7 mouse cellular contexts compared by ENCODE assay signal in genomic region chr5:121452026-121452869, GRCm38 (mm10). TPM values are rescaled to one million over a fixed set of nuclear protein-coding genes. Genes with fewer than 3 reads are reported as not detected.
A peak's percentile ranks its signal among the peaks of the same experiment; 100 is the strongest.
DNase-seq lines count a peak whose midpoint lies in the region; ATAC-seq lines count a peak whose summit lies in the region.

Gene Erp29, minus strand, starts transcription at chr5:121452506.

- peak within 1 kb of the TSS; percentile 99 for H3K9ac ChIP-seq in intestine, embryonic 16.5 days (ENCODE audit: low read depth, low read length)
- peak within 1 kb of the TSS; percentile 93 for H3K9ac ChIP-seq in midbrain, embryonic 11.5 days (ENCODE audit: low read length)

- intact Hi-C loops in left cerebral cortex, postnatal 36 days (cut with DNase I), result no loop called here

- DNase-seq in adrenal gland, adult 2 months, result peak; percentile 100
- peak; percentile 93 for DNase-seq in embryo, embryonic 11.5 days (ENCODE audit: low read depth, low spot score)
- DNase-seq in gastrocnemius, postnatal 4 days (ENCODE audit: low spot score in 2 of 2), result peak; percentile 99 to 100
- peak; percentile 98 to 99 for DNase-seq in left cerebral cortex, postnatal 36 days (ENCODE audit: low spot score in 2 of 2)
- DNase-seq in midbrain, embryonic 11.5 days (ENCODE audit: low spot score, missing footprints), result peak; percentile 100
- DNase-seq in skeletal muscle tissue, adult 2 months (ENCODE audit: low read depth, low spot score), result peak; percentile 97

- peak within 1 kb of the TSS; percentile 96 for H3K27ac ChIP-seq in intestine, embryonic 16.5 days (ENCODE audit: low read length)
- H3K27ac ChIP-seq in midbrain, embryonic 11.5 days (ENCODE audit: low read depth, low read length), result peak within 1 kb of the TSS; percentile 89

- peak within 1 kb of the TSS; percentile 96 for H3K4me3 ChIP-seq in intestine, embryonic 16.5 days (ENCODE audit: low read length)
- peak within 1 kb of the TSS; percentile 90 for H3K4me3 ChIP-seq in midbrain, embryonic 11.5 days (ENCODE audit: low read depth, low read length)

- under 1% methylated on average over 89 of the region's 97 CpGs for WGBS in intestine, embryonic 16.5 days
- WGBS in midbrain, embryonic 11.5 days, result under 1% methylated on average over 80 of the region's 97 CpGs

- H3K4me1 ChIP-seq in intestine, embryonic 16.5 days (ENCODE audit: control insufficient read depth, insufficient read depth, low read length), result peaks cover 31% of the 10 kb centered on the region
- peaks cover 12% of the 10 kb centered on the region for H3K4me1 ChIP-seq in midbrain, embryonic 11.5 days (ENCODE audit: control insufficient read depth, insufficient read depth, low read length)

- H3K9me3 ChIP-seq in intestine, embryonic 16.5 days (ENCODE audit: control insufficient read depth, low read length), result no peaks in the 10 kb centered on the region
- no peaks in the 10 kb centered on the region for H3K9me3 ChIP-seq in midbrain, embryonic 11.5 days (ENCODE audit: control insufficient read depth, low read length)

- peaks cover 9% of the 10 kb centered on the region for H3K36me3 ChIP-seq in intestine, embryonic 16.5 days (ENCODE audit: control insufficient read depth, insufficient read depth, low read length)
- H3K36me3 ChIP-seq in midbrain, embryonic 11.5 days (ENCODE audit: control insufficient read depth, insufficient read depth, low read length), result peaks cover 9% of the 10 kb centered on the region; the same call in 1 of the 2 replicates

- peak; percentile 90 for ATAC-seq in intestine, embryonic 16.5 days
- peak; percentile 92 for ATAC-seq in midbrain, embryonic 11.5 days (ENCODE audit: low FRiP score)

- peak within 1 kb of the TSS; percentile 90 for H3K4me2 ChIP-seq in intestine, embryonic 16.5 days (ENCODE audit: low read depth, low read length)
- peak within 1 kb of the TSS; percentile 87 for H3K4me2 ChIP-seq in midbrain, embryonic 11.5 days

- no peaks in the 10 kb centered on the region for H3K27me3 ChIP-seq in intestine, embryonic 16.5 days (replicated peaks; ENCODE audit: control insufficient read depth, insufficient read depth, low read length)
- H3K27me3 ChIP-seq in midbrain, embryonic 11.5 days (ENCODE audit: control insufficient read depth, insufficient read depth, low read length), result no peaks in the 10 kb centered on the region

RNA-seq across cellular contexts. Expression of gene Erp29, which starts in this region (rescaled TPM):
- 100 to 1,000 TPM in 1 of 2 experiments, 10 to 100 TPM in 1; 85.4 to 113 TPM for total RNA-seq in adrenal gland, adult 2 months (2021)
- 36.8 and 41.9 TPM in 2 replicates for polyA plus RNA-seq in adrenal gland, adult 2 months (2012; rRNA removed)
- 100 to 1,000 TPM in 1 of 2 experiments, 10 to 100 TPM in 1; 97.7 to 115 TPM for total RNA-seq in gastrocnemius, postnatal 4 days (2021)
- 183 and 202 TPM in 2 replicates for polyA plus RNA-seq in intestine, embryonic 16.5 days (2015; fragmentation: Nextera tagmentation; extraction: Ambion mirVana)
- total RNA-seq in left cerebral cortex, postnatal 36 days (2021), result 100 to 1,000 TPM; 140 to 151 TPM
- 112 and 122 TPM in 2 replicates for polyA plus RNA-seq in midbrain, embryonic 11.5 days (2014; fragmentation: Nextera tagmentation; extraction: Ambion mirVana)

Comparison
In these comparisons a context has a peak if more than half of its experiments do, and no peak if none do; other contexts are left out.
1. Peak in every context shown above with its lines: DNase-seq, ATAC-seq, H3K4me3 ChIP-seq and H3K27ac ChIP-seq.